Mouse (Mus musculus) left cerebral cortex, adult 8-10 months (tissue): ENCODE measurements around the gene Itgae. TPM values are rescaled to one million over a fixed set of nuclear protein-coding genes. Genes with fewer than 3 reads are reported as not detected.

Experiments used
- DNase-seq, 2 experiments: peaks; one replicate each; pipeline ENCODE4 v3.0.0; 2022; ENCODE audit warnings: low spot score in 2 of 2
- total RNA-seq, 4 experiments: library from RNA; stranded (reverse); gene quantifications; 2 replicates each; pipeline ENCODE4 v1.2.4; 2022

Gene Itgae
- total RNA-seq: under 1 TPM; 0.18 to 0.37 (median 0.29) TPM

- no peak for DNase-seq
Observed at GRCm38 (mm10) chr11:73090283-73090682, at the start of gene Itgae. TSS of gene Itgae (plus strand) at chr11:73090583.

GRCm38 (mm10) chr11:73044229-73044755 is 46.1 kb upstream of the Itgae start:
- no peak for DNase-seq

- no peak for DNase-seq
Observed at GRCm38 (mm10) chr11:73044789-73045188, 45.6 kb upstream of the Itgae start.

GRCm38 (mm10) chr11:73047542-73047996 is 42.8 kb upstream of the Itgae start, which contains the start of gene Ncbp3:
TSS of gene Ncbp3 (plus strand) at chr11:73047783.
- DNase-seq: peak; percentile 82 to 93

GRCm38 (mm10) chr11:73048030-73048876 is 42.1 kb upstream of the Itgae start:
- no peak for DNase-seq

GRCm38 (mm10) chr11:73049335-73049734 is 41.0 kb upstream of the Itgae start:
- peak in 1 of 2 experiments; percentile 78 for DNase-seq

- no peak for DNase-seq
Observed at GRCm38 (mm10) chr11:73052795-73053194, 37.6 kb upstream of the Itgae start.

- no peak for DNase-seq
Observed at GRCm38 (mm10) chr11:73057701-73058100, 32.7 kb upstream of the Itgae start.

- DNase-seq: no peak
Observed at GRCm38 (mm10) chr11:73059630-73060029, 30.8 kb upstream of the Itgae start.

GRCm38 (mm10) chr11:73061413-73061812 is 29.0 kb upstream of the Itgae start:
- DNase-seq: no peak

- DNase-seq: no peak
Observed at GRCm38 (mm10) chr11:73071839-73072238, 18.5 kb upstream of the Itgae start.

GRCm38 (mm10) chr11:73076295-73076694 is 14.1 kb upstream of the Itgae start:
- DNase-seq: no peak

- DNase-seq: no peak
Observed at GRCm38 (mm10) chr11:73076733-73077132, 13.7 kb upstream of the Itgae start.

GRCm38 (mm10) chr11:73077211-73077720 is 13.1 kb upstream of the Itgae start:
- DNase-seq: no peak

GRCm38 (mm10) chr11:73078615-73079014 is 11.8 kb upstream of the Itgae start:
- DNase-seq: no peak

GRCm38 (mm10) chr11:73080306-73080705 is 10.1 kb upstream of the Itgae start:
- DNase-seq: no peak

- DNase-seq: no peak
Observed at GRCm38 (mm10) chr11:73084303-73084702, 6.1 kb upstream of the Itgae start.

- DNase-seq: peak in 1 of 2 experiments; percentile 22
Observed at GRCm38 (mm10) chr11:73084804-73085231, 5.6 kb upstream of the Itgae start.

GRCm38 (mm10) chr11:73085391-73085790 is 5.0 kb upstream of the Itgae start:
- DNase-seq: no peak

GRCm38 (mm10) chr11:73087700-73088480 is 2.5 kb upstream of the Itgae start:
- no peak for DNase-seq

GRCm38 (mm10) chr11:73090826-73091225 is 443 bp downstream of the Itgae start:
- DNase-seq: no peak

- DNase-seq: no peak
Observed at GRCm38 (mm10) chr11:73092057-73092456, 1.7 kb downstream of the Itgae start.
